ENCODE assay signal across 15 mouse cellular contexts in the genomic region with DNA sequence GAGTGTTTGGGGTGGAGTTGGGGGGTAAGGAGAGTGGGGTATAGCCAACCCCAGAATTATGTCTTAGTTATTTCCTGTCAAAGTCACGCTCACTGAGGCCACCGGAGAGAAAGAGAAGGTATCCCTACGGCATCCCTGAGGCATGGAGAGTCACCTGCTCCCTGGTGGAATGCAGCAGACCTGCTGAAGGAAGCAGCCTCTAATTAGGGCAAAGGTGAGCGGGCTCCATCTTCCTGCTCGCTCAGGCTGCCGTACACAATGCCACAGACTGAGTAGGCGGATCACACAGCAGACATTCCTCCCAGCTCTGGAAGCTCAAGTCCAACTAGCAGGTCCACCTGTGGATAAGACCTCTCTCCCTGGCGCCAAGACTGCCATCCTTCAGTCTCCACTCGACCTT.
A peak's percentile ranks its signal among the peaks of the same experiment; 100 is the strongest.
DNase-seq lines count a peak whose midpoint lies in the region; ATAC-seq and TF ChIP-seq lines count a peak whose summit lies in the region.
"Had no signal": no experiment of that assay in that cellular context is flagged by ENCODE, and none has a peak within 500 bp of the region (broad histone marks: within the 10 kb centered on the region; RNA-seq: fewer than 3 reads in every experiment).

No protein-coding gene starts in this region.

- H3K27me3 ChIP-seq in liver, embryonic 14.5 days (ENCODE audit: control insufficient read depth, insufficient read depth, low read length), result no peaks in the 10 kb centered on the region
- H3K27me3 ChIP-seq in intestine, embryonic 14.5 days (replicated peaks; ENCODE audit: control insufficient read depth, insufficient read depth, low read length), result no peaks in the 10 kb centered on the region
- H3K27me3 ChIP-seq in kidney, embryonic 16.5 days (ENCODE audit: insufficient read depth, low read length), result no peaks in the 10 kb centered on the region
- H3K27me3 ChIP-seq in stomach, postnatal 0 days (ENCODE audit: control insufficient read depth, insufficient read depth, low read length), result no peaks in the 10 kb centered on the region
- no peaks in the 10 kb centered on the region for H3K27me3 ChIP-seq in hindbrain, embryonic 11.5 days (ENCODE audit: control insufficient read depth, insufficient read depth, low read length)
- H3K27me3 ChIP-seq: liver, embryonic 15.5 days had no signal

- TF ChIP-seq EP300 in liver, embryonic 14.5 days (IDR thresholded peaks at IDR 0.05; ENCODE audit: low read depth), result no peak
- TF ChIP-seq EP300 in stomach, postnatal 0 days (optimal IDR thresholded peaks at IDR 0.05), result no peak

- no peaks in the 10 kb centered on the region for H3K36me3 ChIP-seq in liver, embryonic 14.5 days (replicated peaks; ENCODE audit: control insufficient read depth, insufficient read depth, low read depth)
- no peaks in the 10 kb centered on the region for H3K36me3 ChIP-seq in intestine, embryonic 14.5 days (ENCODE audit: control insufficient read depth, insufficient read depth, low read length)
- 0 out of 2 replicates have a peak, but pooled peaks cover 2% of the 10 kb centered on the region for H3K36me3 ChIP-seq in kidney, embryonic 16.5 days (ENCODE audit: insufficient read depth, low read length)
- no peaks in the 10 kb centered on the region for H3K36me3 ChIP-seq in stomach, postnatal 0 days (ENCODE audit: control insufficient read depth, insufficient read depth, low read length)
- no peaks in the 10 kb centered on the region for H3K36me3 ChIP-seq in hindbrain, embryonic 11.5 days (ENCODE audit: control insufficient read depth, insufficient read depth, low read length)
- H3K36me3 ChIP-seq: liver, embryonic 15.5 days had no signal

- H3K9ac ChIP-seq in liver, embryonic 14.5 days (replicated peaks), result no peak overlapping the region
- no peak overlapping the region for H3K9ac ChIP-seq in intestine, embryonic 14.5 days (ENCODE audit: low read length)
- no peak overlapping the region for H3K9ac ChIP-seq in kidney, embryonic 16.5 days (replicated peaks; ENCODE audit: low read length)
- no peak overlapping the region for H3K9ac ChIP-seq in stomach, postnatal 0 days (ENCODE audit: low read length)
- no peak overlapping the region for H3K9ac ChIP-seq in hindbrain, embryonic 11.5 days (ENCODE audit: low read depth, low read length)
- H3K9ac ChIP-seq: forebrain, postnatal 0 days; liver, embryonic 15.5 days had no signal

- H3K27ac ChIP-seq in liver, embryonic 14.5 days, result no peak overlapping the region
- H3K27ac ChIP-seq in intestine, embryonic 14.5 days (ENCODE audit: low read depth), result no peak overlapping the region
- no peak overlapping the region for H3K27ac ChIP-seq in kidney, embryonic 16.5 days (ENCODE audit: low read length)
- H3K27ac ChIP-seq in stomach, postnatal 0 days (replicated peaks), result 0 out of 2 replicates have a peak overlapping the region, but pooled peaks have one; percentile 13
- no peak overlapping the region for H3K27ac ChIP-seq in hindbrain, embryonic 11.5 days (ENCODE audit: low read depth, low read length)
- H3K27ac ChIP-seq: liver, embryonic 15.5 days had no signal

- H3K4me1 ChIP-seq in liver, embryonic 14.5 days (replicated peaks; ENCODE audit: control insufficient read depth in 2 of 2, insufficient read depth in 2 of 2, low read length in 1 of 2), result peaks cover 0 to 6% of the 10 kb centered on the region in 2 experiments; a peak in 2 of 4 replicates
- H3K4me1 ChIP-seq in intestine, embryonic 14.5 days (replicated peaks; ENCODE audit: control insufficient read depth, insufficient read depth, low read length), result peaks cover 5% of the 10 kb centered on the region; the same call in 1 of the 2 replicates
- H3K4me1 ChIP-seq in kidney, embryonic 16.5 days (ENCODE audit: insufficient read depth, low read length), result peaks cover 23% of the 10 kb centered on the region
- peaks cover 5% of the 10 kb centered on the region for H3K4me1 ChIP-seq in stomach, postnatal 0 days (replicated peaks; ENCODE audit: control insufficient read depth, insufficient read depth)
- peaks cover 5% of the 10 kb centered on the region; the same call in 1 of the 2 replicates for H3K4me1 ChIP-seq in hindbrain, embryonic 11.5 days (replicated peaks; ENCODE audit: control insufficient read depth, insufficient read depth, low read length)

- TF ChIP-seq CTCF in liver, embryonic 14.5 days (IDR thresholded peaks at IDR 0.05; ENCODE audit: low read depth), result 0 out of 2 replicates have a peak, but pooled peaks have one; percentile 4
- TF ChIP-seq CTCF in stomach, postnatal 0 days (IDR thresholded peaks at IDR 0.05; ENCODE audit: low read depth), result peak; percentile 36; the same call in 1 of the 2 replicates

- no peak for ATAC-seq in liver, embryonic 14.5 days (ENCODE audit: insufficient read depth)
- peak; percentile 74 for ATAC-seq in intestine, embryonic 14.5 days (replicated peaks; ENCODE audit: low FRiP score, low TSS enrichment, low read depth)
- peak; percentile 60 for ATAC-seq in kidney, embryonic 16.5 days (ENCODE audit: low FRiP score, low TSS enrichment)
- peak; percentile 82 for ATAC-seq in stomach, postnatal 0 days (ENCODE audit: low FRiP score, low TSS enrichment)
- ATAC-seq in hindbrain, embryonic 11.5 days (ENCODE audit: low FRiP score), result no peak
- ATAC-seq: forebrain, postnatal 0 days had no signal

- 78% methylated on average over 9 of the region's 9 CpGs for WGBS in liver, embryonic 14.5 days (ENCODE audit: insufficient replicate concordance)
- WGBS in intestine, embryonic 14.5 days, result 73% methylated on average over 9 of the region's 9 CpGs
- WGBS in kidney, embryonic 16.5 days, result 68% methylated on average over 9 of the region's 9 CpGs
- WGBS in stomach, postnatal 0 days, result 64% methylated on average over 9 of the region's 9 CpGs
- 85% methylated on average over 9 of the region's 9 CpGs for WGBS in hindbrain, embryonic 11.5 days

- H3K4me2 ChIP-seq in liver, embryonic 14.5 days (ENCODE audit: low read depth), result no peak overlapping the region
- H3K4me2 ChIP-seq in intestine, embryonic 14.5 days (ENCODE audit: low read length), result no peak overlapping the region
- H3K4me2 ChIP-seq in kidney, embryonic 16.5 days (replicated peaks; ENCODE audit: low read depth, low read length), result no peak overlapping the region
- H3K4me2 ChIP-seq in stomach, postnatal 0 days (replicated peaks; ENCODE audit: low read depth), result no peak overlapping the region
- no peak overlapping the region for H3K4me2 ChIP-seq in hindbrain, embryonic 11.5 days (replicated peaks; ENCODE audit: low read depth, low read length)
- H3K4me2 ChIP-seq: liver, embryonic 15.5 days had no signal

- no peaks in the 10 kb centered on the region for H3K9me3 ChIP-seq in liver, embryonic 14.5 days (ENCODE audit: control insufficient read depth, low read length)
- no peaks in the 10 kb centered on the region for H3K9me3 ChIP-seq in intestine, embryonic 14.5 days (ENCODE audit: control insufficient read depth, low read length)
- H3K9me3 ChIP-seq in kidney, embryonic 16.5 days (ENCODE audit: low read length), result no peaks in the 10 kb centered on the region
- H3K9me3 ChIP-seq in stomach, postnatal 0 days (ENCODE audit: control insufficient read depth, low read length), result no peaks in the 10 kb centered on the region
- H3K9me3 ChIP-seq in hindbrain, embryonic 11.5 days (ENCODE audit: control insufficient read depth, low read length), result no peaks in the 10 kb centered on the region
- H3K9me3 ChIP-seq: liver, embryonic 15.5 days had no signal

- no peak for DNase-seq in liver, embryonic 14.5 days (ENCODE audit: low read depth in 3 of 3, low spot score in 3 of 3)
- no peak for DNase-seq in liver
- DNase-seq in intestine, embryonic 14.5 days (ENCODE audit: low spot score), result no peak
- DNase-seq in stomach, postnatal 0 days (ENCODE audit: low spot score), result peak; percentile 59
- no peak for DNase-seq in hindbrain, embryonic 11.5 days (ENCODE audit: low spot score)
- no peak for DNase-seq in cerebellum, postnatal 36 days
- DNase-seq: adrenal gland, adult 8-10 months; cerebellum, adult 11 months; forebrain, postnatal 0 days; heart, adult 11 months; lung, postnatal 14 days; right cerebral cortex, adult 18-20 months had no signal

- H3K4me3 ChIP-seq in liver, embryonic 14.5 days (ENCODE audit: insufficient read depth in 1 of 2, low read depth in 2 of 2, low read length in 2 of 2), result no peak overlapping the region
- H3K4me3 ChIP-seq in intestine, embryonic 14.5 days (ENCODE audit: low read depth, low read length), result no peak overlapping the region
- no peak overlapping the region for H3K4me3 ChIP-seq in kidney, embryonic 16.5 days (ENCODE audit: low read length)
- H3K4me3 ChIP-seq in stomach, postnatal 0 days (ENCODE audit: low read depth, low read length), result no peak overlapping the region
- no peak overlapping the region for H3K4me3 ChIP-seq in hindbrain, embryonic 11.5 days (ENCODE audit: low read depth, low read length)
- H3K4me3 ChIP-seq: erythroblast, embryonic 14.5 days; liver, embryonic 15.5 days had no signal

Comparison
In these comparisons a context has a peak if more than half of its experiments do, and no peak if none do; other contexts are left out.
1. ATAC-seq: peak in intestine, embryonic 14.5 days (single experiment), kidney, embryonic 16.5 days (single experiment) and stomach, postnatal 0 days (single experiment); none in liver, embryonic 14.5 days (single experiment) and hindbrain, embryonic 11.5 days (single experiment).